Mouse (Mus musculus): ENCODE results near the gene Cd44. TPM values are rescaled to one million over a fixed set of nuclear protein-coding genes. Genes with fewer than 3 reads are reported as not detected.

Gene Cd44
- polyA plus RNA-seq, 1 experiment, result 19.3 TPM

GRCm38 (mm10) chr2:102809436-102809835, 92.0 kb downstream of the Cd44 start:
- Histone ChIP-seq H3K4me3 (ENCODE audit: control insufficient read depth, insufficient read depth, low read length) (no peak overlapping the region), H3K4me1 (replicated peaks; ENCODE audit: control insufficient read depth, insufficient read depth, low read length) (peaks cover 2% of the 10 kb centered on the region; the same call in 1 of the 2 replicates), H3K27me3 (ENCODE audit: control insufficient read depth, insufficient read depth, low read length) (no peaks in the 10 kb centered on the region), H3K27ac (ENCODE audit: control insufficient read depth, insufficient read depth, low read length) (no peak overlapping the region), H3K36me3 (ENCODE audit: control insufficient read depth, insufficient read depth, low read length) (no peaks in the 10 kb centered on the region)
- TF ChIP-seq CTCF (IDR thresholded peaks at IDR 0.05; ENCODE audit: borderline replicate concordance, control insufficient read depth, extremely low read depth, insufficient read depth, low read length, poor library complexity) (no peak), POLR2A (IDR thresholded peaks at IDR 0.05; ENCODE audit: control insufficient read depth, extremely low read depth, insufficient read depth, low read length, poor library complexity) (no peak)
- no peak for DNase-seq
- WGBS, result 100% methylated on average over 1 of the region's 1 CpGs

GRCm38 (mm10) chr2:102807633-102808032, 93.8 kb downstream of the Cd44 start:
- WGBS, result 95% methylated on average over 3 of the region's 3 CpGs
- Histone ChIP-seq H3K27ac (ENCODE audit: control insufficient read depth, insufficient read depth, low read length) (no peak overlapping the region), H3K36me3 (ENCODE audit: control insufficient read depth, insufficient read depth, low read length) (no peaks in the 10 kb centered on the region), H3K4me3 (ENCODE audit: control insufficient read depth, insufficient read depth, low read length) (no peak overlapping the region), H3K27me3 (ENCODE audit: control insufficient read depth, insufficient read depth, low read length) (no peaks in the 10 kb centered on the region), H3K4me1 (replicated peaks; ENCODE audit: control insufficient read depth, insufficient read depth, low read length) (no peaks in the 10 kb centered on the region)
- TF ChIP-seq POLR2A (IDR thresholded peaks at IDR 0.05; ENCODE audit: control insufficient read depth, extremely low read depth, insufficient read depth, low read length, poor library complexity) (no peak), CTCF (IDR thresholded peaks at IDR 0.05; ENCODE audit: borderline replicate concordance, control insufficient read depth, extremely low read depth, insufficient read depth, low read length, poor library complexity) (no peak)
- DNase-seq, result no peak

- no peak overlapping the region for H3K27ac ChIP-seq (ENCODE audit: control insufficient read depth, insufficient read depth, low read length)
- 82% methylated on average over 4 of the region's 4 CpGs for WGBS
- H3K4me3 ChIP-seq (ENCODE audit: control insufficient read depth, insufficient read depth, low read length), result no peak overlapping the region
- DNase-seq, result no peak
- H3K27me3 ChIP-seq (ENCODE audit: control insufficient read depth, insufficient read depth, low read length), result no peaks in the 10 kb centered on the region
- H3K4me1 ChIP-seq (replicated peaks; ENCODE audit: control insufficient read depth, insufficient read depth, low read length), result no peaks in the 10 kb centered on the region
- TF ChIP-seq POLR2A (IDR thresholded peaks at IDR 0.05; ENCODE audit: control insufficient read depth, extremely low read depth, insufficient read depth, low read length, poor library complexity) (no peak), CTCF (IDR thresholded peaks at IDR 0.05; ENCODE audit: borderline replicate concordance, control insufficient read depth, extremely low read depth, insufficient read depth, low read length, poor library complexity) (no peak)
- H3K36me3 ChIP-seq (ENCODE audit: control insufficient read depth, insufficient read depth, low read length), result no peaks in the 10 kb centered on the region
Measured at GRCm38 (mm10) chr2:102805761-102806496, 95.5 kb downstream of the Cd44 start.

- Histone ChIP-seq H3K36me3 (ENCODE audit: control insufficient read depth, insufficient read depth, low read length) (no peaks in the 10 kb centered on the region), H3K27me3 (ENCODE audit: control insufficient read depth, insufficient read depth, low read length) (no peaks in the 10 kb centered on the region), H3K4me3 (ENCODE audit: control insufficient read depth, insufficient read depth, low read length) (no peak overlapping the region), H3K27ac (ENCODE audit: control insufficient read depth, insufficient read depth, low read length) (no peak overlapping the region), H3K4me1 (replicated peaks; ENCODE audit: control insufficient read depth, insufficient read depth, low read length) (no peaks in the 10 kb centered on the region)
- 85% methylated on average over 6 of the region's 6 CpGs for WGBS
- TF ChIP-seq POLR2A (IDR thresholded peaks at IDR 0.05; ENCODE audit: control insufficient read depth, extremely low read depth, insufficient read depth, low read length, poor library complexity), result no peak
- no peak for TF ChIP-seq CTCF (IDR thresholded peaks at IDR 0.05; ENCODE audit: borderline replicate concordance, control insufficient read depth, extremely low read depth, insufficient read depth, low read length, poor library complexity)
- no peak for DNase-seq
Measured at GRCm38 (mm10) chr2:102805283-102805682, 96.2 kb downstream of the Cd44 start.

- Histone ChIP-seq H3K4me1 (replicated peaks; ENCODE audit: control insufficient read depth, insufficient read depth, low read length) (no peaks in the 10 kb centered on the region), H3K27ac (ENCODE audit: control insufficient read depth, insufficient read depth, low read length) (no peak overlapping the region), H3K27me3 (ENCODE audit: control insufficient read depth, insufficient read depth, low read length) (no peaks in the 10 kb centered on the region), H3K36me3 (ENCODE audit: control insufficient read depth, insufficient read depth, low read length) (no peaks in the 10 kb centered on the region), H3K4me3 (ENCODE audit: control insufficient read depth, insufficient read depth, low read length) (no peak overlapping the region)
- peak; percentile 25 for DNase-seq
- TF ChIP-seq POLR2A (IDR thresholded peaks at IDR 0.05; ENCODE audit: control insufficient read depth, extremely low read depth, insufficient read depth, low read length, poor library complexity), result no peak
- TF ChIP-seq CTCF (IDR thresholded peaks at IDR 0.05; ENCODE audit: borderline replicate concordance, control insufficient read depth, extremely low read depth, insufficient read depth, low read length, poor library complexity), result no peak
- WGBS, result 23% methylated on average over 2 of the region's 2 CpGs
Measured at GRCm38 (mm10) chr2:102804109-102804508, 97.4 kb downstream of the Cd44 start.

GRCm38 (mm10) chr2:102801899-102802298, 99.6 kb downstream of the Cd44 start:
- no peaks in the 10 kb centered on the region for H3K4me1 ChIP-seq (replicated peaks; ENCODE audit: control insufficient read depth, insufficient read depth, low read length)
- H3K4me3 ChIP-seq (ENCODE audit: control insufficient read depth, insufficient read depth, low read length), result no peak overlapping the region
- WGBS, result 94% methylated on average over 1 of the region's 1 CpGs
- H3K27me3 ChIP-seq (ENCODE audit: control insufficient read depth, insufficient read depth, low read length), result no peaks in the 10 kb centered on the region
- H3K27ac ChIP-seq (ENCODE audit: control insufficient read depth, insufficient read depth, low read length), result no peak overlapping the region
- H3K36me3 ChIP-seq (ENCODE audit: control insufficient read depth, insufficient read depth, low read length), result no peaks in the 10 kb centered on the region
- TF ChIP-seq CTCF (IDR thresholded peaks at IDR 0.05; ENCODE audit: borderline replicate concordance, control insufficient read depth, extremely low read depth, insufficient read depth, low read length, poor library complexity) (no peak), POLR2A (IDR thresholded peaks at IDR 0.05; ENCODE audit: control insufficient read depth, extremely low read depth, insufficient read depth, low read length, poor library complexity) (no peak)
- DNase-seq, result no peak

Data from thymus, adult 2 months (tissue).